In genomic region chr7:129691619-129692071, GRCm38 (mm10) we compare ENCODE assay signal across 9 mouse cellular contexts.
DNase-seq lines count a peak whose midpoint lies in the region; ATAC-seq and TF ChIP-seq lines count a peak whose summit lies in the region.
"Had no signal": no experiment of that assay in that cellular context is flagged by ENCODE, and none has a peak within 500 bp of the region (broad histone marks: within the 10 kb centered on the region; RNA-seq: fewer than 3 reads in every experiment).

No protein-coding gene starts in this region.

- no peaks in the 10 kb centered on the region for H3K27me3 ChIP-seq in hindbrain, embryonic 12.5 days
- no peaks in the 10 kb centered on the region for H3K27me3 ChIP-seq in hindbrain, embryonic 11.5 days (ENCODE audit: control insufficient read depth, insufficient read depth, low read length)
- no peaks in the 10 kb centered on the region for H3K27me3 ChIP-seq in lung, postnatal 0 days (replicated peaks; ENCODE audit: insufficient read depth, low read length)
- no peaks in the 10 kb centered on the region for H3K27me3 ChIP-seq in embryonic facial prominence, embryonic 11.5 days (ENCODE audit: control insufficient read depth, insufficient read depth, low read length)
- no peaks in the 10 kb centered on the region for H3K27me3 ChIP-seq in stomach, embryonic 14.5 days (ENCODE audit: control insufficient read depth, insufficient read depth, low read length)
- H3K27me3 ChIP-seq: heart, embryonic 15.5 days had no signal

- no peak overlapping the region for H3K4me3 ChIP-seq in hindbrain, embryonic 12.5 days
- H3K4me3 ChIP-seq in hindbrain, embryonic 11.5 days (ENCODE audit: low read depth, low read length), result no peak overlapping the region
- H3K4me3 ChIP-seq in lung, postnatal 0 days (ENCODE audit: low read depth, low read length), result no peak overlapping the region
- no peak overlapping the region for H3K4me3 ChIP-seq in embryonic facial prominence, embryonic 11.5 days (ENCODE audit: low read depth, low read length)
- H3K4me3 ChIP-seq in stomach, embryonic 14.5 days (ENCODE audit: low read depth, low read length), result no peak overlapping the region
- H3K4me3 ChIP-seq: heart, embryonic 15.5 days had no signal

- no peak for TF ChIP-seq EP300 in lung, postnatal 0 days (IDR thresholded peaks at IDR 0.05)

- no peaks in the 10 kb centered on the region for H3K36me3 ChIP-seq in hindbrain, embryonic 12.5 days
- H3K36me3 ChIP-seq in hindbrain, embryonic 11.5 days (ENCODE audit: control insufficient read depth, insufficient read depth, low read length), result no peaks in the 10 kb centered on the region
- H3K36me3 ChIP-seq in lung, postnatal 0 days (ENCODE audit: insufficient read depth, low read length), result no peaks in the 10 kb centered on the region
- H3K36me3 ChIP-seq in embryonic facial prominence, embryonic 11.5 days (replicated peaks; ENCODE audit: control insufficient read depth, insufficient read depth, low read depth, low read length), result no peaks in the 10 kb centered on the region
- no peaks in the 10 kb centered on the region for H3K36me3 ChIP-seq in stomach, embryonic 14.5 days (ENCODE audit: control insufficient read depth, insufficient read depth, low read length)
- H3K36me3 ChIP-seq: heart, embryonic 15.5 days had no signal

- ATAC-seq in hindbrain, embryonic 12.5 days (ENCODE audit: low FRiP score), result no peak
- ATAC-seq in hindbrain, embryonic 11.5 days (ENCODE audit: low FRiP score), result no peak
- no peak for ATAC-seq in lung, postnatal 0 days
- 0 out of 2 replicates have a peak, but pooled peaks have one; percentile 23 for ATAC-seq in embryonic facial prominence, embryonic 11.5 days (replicated peaks; ENCODE audit: insufficient number of reproducible peaks, low FRiP score, low TSS enrichment, low read depth)
- ATAC-seq in stomach, embryonic 14.5 days (ENCODE audit: insufficient number of reproducible peaks, insufficient read depth, low FRiP score, low read depth), result 0 out of 2 replicates have a peak, but pooled peaks have one; percentile 25

- H3K9ac ChIP-seq in hindbrain, embryonic 12.5 days, result no peak overlapping the region
- H3K9ac ChIP-seq in hindbrain, embryonic 11.5 days (ENCODE audit: low read depth, low read length), result no peak overlapping the region
- H3K9ac ChIP-seq in lung, postnatal 0 days (replicated peaks; ENCODE audit: low read depth), result no peak overlapping the region
- no peak overlapping the region for H3K9ac ChIP-seq in embryonic facial prominence, embryonic 11.5 days (replicated peaks; ENCODE audit: low read length)
- no peak overlapping the region for H3K9ac ChIP-seq in stomach, embryonic 14.5 days (replicated peaks; ENCODE audit: low read depth, low read length)
- H3K9ac ChIP-seq: heart, embryonic 15.5 days had no signal

- 36% methylated on average over 3 of the region's 3 CpGs for WGBS in hindbrain, embryonic 12.5 days
- WGBS in hindbrain, embryonic 11.5 days, result 31% methylated on average over 3 of the region's 3 CpGs
- 23% methylated on average over 3 of the region's 3 CpGs for WGBS in lung, postnatal 0 days
- 12% methylated on average over 3 of the region's 3 CpGs for WGBS in embryonic facial prominence, embryonic 11.5 days
- 40% methylated on average over 3 of the region's 3 CpGs for WGBS in stomach, embryonic 14.5 days

- H3K4me1 ChIP-seq in hindbrain, embryonic 12.5 days, result no peaks in the 10 kb centered on the region
- no peaks in the 10 kb centered on the region for H3K4me1 ChIP-seq in hindbrain, embryonic 11.5 days (replicated peaks; ENCODE audit: control insufficient read depth, insufficient read depth, low read length)
- no peaks in the 10 kb centered on the region for H3K4me1 ChIP-seq in lung, postnatal 0 days (ENCODE audit: insufficient read depth, low read depth, low read length)
- H3K4me1 ChIP-seq in embryonic facial prominence, embryonic 11.5 days (ENCODE audit: control insufficient read depth, insufficient read depth, low read length), result no peaks in the 10 kb centered on the region
- 0 out of 2 replicates have a peak, but pooled peaks cover 6% of the 10 kb centered on the region for H3K4me1 ChIP-seq in stomach, embryonic 14.5 days (ENCODE audit: control insufficient read depth, insufficient read depth, low read length)

- no peak for TF ChIP-seq CTCF in lung, postnatal 0 days (IDR thresholded peaks at IDR 0.05)

- H3K9me3 ChIP-seq in hindbrain, embryonic 12.5 days (replicated peaks), result no peaks in the 10 kb centered on the region
- H3K9me3 ChIP-seq in hindbrain, embryonic 11.5 days (ENCODE audit: control insufficient read depth, low read length), result no peaks in the 10 kb centered on the region
- no peaks in the 10 kb centered on the region for H3K9me3 ChIP-seq in lung, postnatal 0 days (ENCODE audit: low read length)
- no peaks in the 10 kb centered on the region for H3K9me3 ChIP-seq in embryonic facial prominence, embryonic 11.5 days (replicated peaks; ENCODE audit: control insufficient read depth, low read length)
- H3K9me3 ChIP-seq in stomach, embryonic 14.5 days (ENCODE audit: control insufficient read depth, low read depth, low read length), result no peaks in the 10 kb centered on the region
- H3K9me3 ChIP-seq: heart, embryonic 15.5 days had no signal

- H3K27ac ChIP-seq in hindbrain, embryonic 12.5 days, result 0 out of 2 replicates have a peak overlapping the region, but pooled peaks have one; percentile 8
- H3K27ac ChIP-seq in hindbrain, embryonic 11.5 days (ENCODE audit: low read depth, low read length), result no peak overlapping the region
- H3K27ac ChIP-seq in lung, postnatal 0 days (ENCODE audit: low read length), result peak overlapping the region; percentile 57
- H3K27ac ChIP-seq in embryonic facial prominence, embryonic 11.5 days (replicated peaks; ENCODE audit: low read depth, low read length), result no peak overlapping the region; the same call in none of the 2 replicates
- no peak overlapping the region; the same call in 1 of the 2 replicates for H3K27ac ChIP-seq in stomach, embryonic 14.5 days (ENCODE audit: low read length)
- H3K27ac ChIP-seq: heart, embryonic 15.5 days had no signal

- H3K4me2 ChIP-seq in hindbrain, embryonic 12.5 days (replicated peaks), result no peak overlapping the region
- no peak overlapping the region for H3K4me2 ChIP-seq in hindbrain, embryonic 11.5 days (replicated peaks; ENCODE audit: low read depth, low read length)
- H3K4me2 ChIP-seq in lung, postnatal 0 days (replicated peaks; ENCODE audit: low read depth, low read length), result no peak overlapping the region
- H3K4me2 ChIP-seq in embryonic facial prominence, embryonic 11.5 days (ENCODE audit: low read depth, low read length), result no peak overlapping the region
- H3K4me2 ChIP-seq in stomach, embryonic 14.5 days (replicated peaks; ENCODE audit: low read depth, low read length), result no peak overlapping the region
- H3K4me2 ChIP-seq: heart, embryonic 15.5 days had no signal

- DNase-seq in hindbrain, embryonic 11.5 days (ENCODE audit: low spot score), result no peak
- DNase-seq in lung, postnatal 0 days (ENCODE audit: low spot score), result peak; percentile 31
- no peak for DNase-seq in lung, postnatal 25 days (ENCODE audit: low spot score)
- DNase-seq in embryonic facial prominence, embryonic 11.5 days (ENCODE audit: low spot score), result peak; percentile 64
- DNase-seq in frontal cortex, adult 2 months (ENCODE audit: extremely low spot score in 1 of 2, low spot score in 1 of 2), result no peak
- DNase-seq: adrenal gland, postnatal 36 days had no signal

Comparison
In these comparisons a context has a peak if more than half of its experiments do, and no peak if none do; other contexts are left out.
1. H3K27ac ChIP-seq: peak in hindbrain, embryonic 12.5 days (single experiment) and lung, postnatal 0 days (single experiment); none in hindbrain, embryonic 11.5 days (single experiment), embryonic facial prominence, embryonic 11.5 days (single experiment) and stomach, embryonic 14.5 days (single experiment).
2. DNase-seq: peak in lung, postnatal 0 days (single experiment) and embryonic facial prominence, embryonic 11.5 days (single experiment); none in hindbrain, embryonic 11.5 days (single experiment), lung, postnatal 25 days (single experiment) and frontal cortex, adult 2 months (0 of 2).
3. ATAC-seq: peak in embryonic facial prominence, embryonic 11.5 days (single experiment) and stomach, embryonic 14.5 days (single experiment); none in hindbrain, embryonic 12.5 days (single experiment), hindbrain, embryonic 11.5 days (single experiment) and lung, postnatal 0 days (single experiment).